Mouse (Mus musculus) cerebellum, adult 11 months (tissue): ENCODE data around the gene Nfib.

ENCODE experiments used
- DNase-seq: peaks from one replicate; pipeline ENCODE4 v3.0.0; 2022

Nfib gene

DNA sequence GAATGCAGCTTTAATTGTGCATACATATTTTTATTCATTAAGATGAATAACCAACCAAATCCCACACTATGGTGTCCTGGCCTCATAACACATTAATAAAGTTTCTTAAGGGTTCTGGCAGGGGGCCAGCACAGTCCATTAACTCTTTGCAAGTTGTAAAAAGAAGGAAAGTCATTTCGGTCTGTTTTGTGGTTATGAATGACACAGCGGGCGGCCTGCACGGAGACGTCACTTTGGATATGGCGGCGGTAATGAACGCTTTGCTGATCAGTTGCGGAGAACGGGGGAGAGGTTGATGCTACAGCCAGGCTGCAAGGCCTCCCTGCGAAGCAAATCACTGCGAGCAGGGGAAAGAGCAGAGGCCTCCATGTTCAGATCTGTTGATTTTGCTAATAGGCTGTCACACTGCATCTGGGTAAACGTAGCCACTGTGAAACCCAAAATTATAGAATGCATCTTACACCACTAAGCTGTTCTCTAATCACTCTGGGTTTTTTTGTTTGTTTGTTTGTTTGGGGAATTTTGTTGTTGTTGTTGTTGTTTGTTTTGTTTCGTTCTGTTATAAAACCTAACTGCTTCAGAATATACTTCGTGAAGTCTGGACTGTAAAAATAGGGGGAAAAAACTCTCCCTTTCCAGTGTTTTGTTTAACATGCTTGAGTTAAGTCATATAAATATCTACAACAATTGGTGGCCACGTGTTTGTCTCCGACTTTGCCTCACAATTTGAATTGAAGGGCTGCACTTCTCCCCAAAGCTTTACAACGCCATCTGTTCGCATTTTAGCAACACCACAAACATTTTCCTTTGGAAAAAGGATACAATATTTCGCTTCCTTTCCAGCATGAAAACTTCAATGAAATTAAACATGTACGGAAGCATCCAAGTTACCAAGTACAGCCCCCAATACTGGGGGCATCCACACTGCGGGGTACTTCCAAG lies 296.8 kb downstream of the Nfib start:
- no peak for DNase-seq

DNA sequence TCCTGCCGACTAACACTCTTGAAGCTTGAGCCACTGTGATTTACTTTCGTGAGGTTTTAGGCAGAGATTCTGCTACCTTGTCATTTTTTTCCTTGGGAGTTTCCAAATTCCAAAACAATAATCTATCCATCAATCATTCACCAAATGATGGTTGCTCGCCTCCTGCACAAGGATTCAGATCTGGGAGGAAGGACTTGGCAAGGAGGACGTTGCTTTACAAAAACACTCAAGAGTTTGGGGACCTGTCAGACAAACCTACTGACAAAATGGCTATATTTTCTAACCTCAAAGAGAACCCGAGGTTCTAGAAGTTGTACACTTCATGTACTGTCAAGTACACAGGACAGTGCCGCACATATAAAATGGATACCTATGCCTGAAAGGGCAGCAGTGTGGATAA lies 299.0 kb downstream of the Nfib start:
- no peak for DNase-seq

DNA sequence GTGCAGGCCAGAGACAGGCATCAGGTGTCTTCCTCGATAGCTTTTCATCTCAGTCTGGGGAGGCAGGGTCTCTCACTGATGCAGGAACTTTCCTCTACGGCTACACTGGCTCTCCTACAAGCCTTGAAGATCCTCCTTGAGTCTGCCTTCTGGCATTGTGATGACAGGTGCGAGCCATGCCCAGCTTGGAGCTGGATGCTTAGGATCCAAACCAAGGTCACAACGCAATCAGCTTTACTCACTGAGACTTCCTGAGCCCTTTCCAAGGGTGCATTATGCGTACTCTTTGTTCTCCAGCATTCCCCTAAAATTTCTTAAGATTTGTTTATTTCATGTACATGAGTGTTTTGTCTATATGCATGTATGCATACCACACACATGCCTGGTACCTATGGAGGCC lies 299.8 kb downstream of the Nfib start:
- DNase-seq: no peak

DNA sequence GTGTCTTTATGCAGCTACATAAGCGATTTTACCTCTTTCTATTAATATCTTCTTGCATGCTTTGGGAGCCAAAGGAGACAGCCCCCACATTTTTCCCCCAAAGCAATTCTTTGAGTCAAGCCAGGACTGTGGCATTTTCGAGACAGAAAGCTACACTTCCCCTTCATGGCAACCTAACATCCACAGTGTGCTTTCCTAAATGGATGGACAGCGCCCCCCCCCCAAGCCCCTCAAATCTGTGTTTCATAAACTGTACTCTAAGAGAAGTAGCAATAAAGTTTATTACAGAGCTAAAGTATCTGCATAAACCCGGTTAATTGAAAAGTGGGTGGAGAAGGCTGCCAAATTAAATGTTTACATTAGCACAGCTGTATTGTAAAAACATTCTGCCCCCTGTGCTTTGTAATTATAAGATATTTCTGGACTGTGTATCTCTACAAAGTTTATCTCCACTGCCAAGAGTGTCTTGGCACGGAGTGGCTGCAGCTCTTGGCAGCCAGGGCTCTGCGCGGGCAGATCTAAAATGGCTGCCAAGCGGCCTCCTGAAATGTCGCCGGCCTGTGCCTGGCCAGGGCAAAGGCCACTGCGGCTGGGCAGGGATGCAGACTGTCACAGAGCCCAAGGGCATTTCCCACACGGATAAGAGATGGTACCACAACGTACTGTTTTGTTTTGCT lies 301.4 kb downstream of the Nfib start:
- peak; percentile 84 for DNase-seq

DNA sequence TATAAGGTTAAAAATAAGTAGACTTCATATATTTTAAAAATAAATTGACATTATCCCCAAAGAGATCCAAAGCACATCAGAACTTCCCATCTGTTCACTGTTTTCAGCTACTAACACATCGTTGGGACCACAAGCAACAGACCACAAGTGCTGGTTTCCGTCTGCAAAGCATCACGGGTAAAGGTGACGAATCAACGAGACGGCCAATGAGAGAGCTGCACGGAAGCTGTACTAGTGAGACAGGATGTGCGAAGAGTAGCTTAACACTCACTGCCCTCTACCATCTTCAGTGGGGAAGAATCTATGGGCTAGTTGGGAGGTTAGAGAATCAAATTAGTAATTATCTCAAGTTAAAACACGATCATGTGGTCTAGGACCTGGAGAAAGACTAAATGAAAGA lies 302.9 kb downstream of the Nfib start:
- no peak for DNase-seq

DNA sequence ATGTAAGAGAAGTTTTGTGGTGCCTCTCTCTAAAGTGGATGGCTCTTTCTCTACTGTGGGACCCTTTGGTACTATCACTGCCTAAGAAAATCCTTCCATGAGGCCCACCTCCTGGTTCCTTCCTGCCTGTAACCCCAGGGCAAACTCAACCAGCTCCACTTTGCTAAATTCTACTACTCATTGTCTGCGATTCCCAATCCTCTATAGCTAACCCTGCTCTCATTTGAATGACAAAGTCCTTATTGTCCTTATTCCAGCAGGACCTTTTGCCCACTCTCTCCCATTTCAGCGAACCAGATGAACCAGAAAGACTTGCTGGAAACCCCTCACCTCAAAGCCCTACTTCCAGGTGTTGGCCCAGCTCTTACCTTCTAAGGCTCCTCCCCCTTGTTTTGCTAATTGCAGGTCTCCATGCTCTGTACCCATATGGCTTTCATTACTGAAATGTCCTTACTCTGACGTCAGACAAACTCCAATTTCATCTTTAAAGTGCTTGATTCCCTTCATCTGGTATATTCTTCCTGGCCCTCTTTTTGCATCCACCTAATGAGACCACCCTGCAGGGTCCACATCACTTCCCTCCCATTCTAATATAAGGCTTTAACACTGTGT lies 304.0 kb downstream of the Nfib start:
- DNase-seq: no peak

DNA sequence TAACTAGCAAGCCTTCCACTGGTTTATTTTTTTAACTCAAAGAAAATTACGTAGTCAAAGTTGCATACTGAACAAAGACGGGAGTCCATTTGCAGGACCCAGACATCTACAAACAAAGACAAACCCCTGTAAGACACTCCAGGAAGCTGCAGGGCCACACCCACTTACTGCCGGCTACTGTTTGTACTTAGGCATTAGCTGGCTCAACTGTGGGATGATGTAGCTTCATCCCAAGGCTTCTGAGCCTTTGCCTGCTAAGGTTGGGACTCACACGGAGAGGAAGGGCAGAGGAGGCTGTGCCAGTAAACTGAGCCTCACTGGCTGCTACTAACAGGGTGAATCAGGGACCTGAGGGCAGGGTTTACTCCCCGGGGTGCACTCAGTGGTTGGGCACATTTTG lies 305.0 kb downstream of the Nfib start:
- no peak for DNase-seq

DNA sequence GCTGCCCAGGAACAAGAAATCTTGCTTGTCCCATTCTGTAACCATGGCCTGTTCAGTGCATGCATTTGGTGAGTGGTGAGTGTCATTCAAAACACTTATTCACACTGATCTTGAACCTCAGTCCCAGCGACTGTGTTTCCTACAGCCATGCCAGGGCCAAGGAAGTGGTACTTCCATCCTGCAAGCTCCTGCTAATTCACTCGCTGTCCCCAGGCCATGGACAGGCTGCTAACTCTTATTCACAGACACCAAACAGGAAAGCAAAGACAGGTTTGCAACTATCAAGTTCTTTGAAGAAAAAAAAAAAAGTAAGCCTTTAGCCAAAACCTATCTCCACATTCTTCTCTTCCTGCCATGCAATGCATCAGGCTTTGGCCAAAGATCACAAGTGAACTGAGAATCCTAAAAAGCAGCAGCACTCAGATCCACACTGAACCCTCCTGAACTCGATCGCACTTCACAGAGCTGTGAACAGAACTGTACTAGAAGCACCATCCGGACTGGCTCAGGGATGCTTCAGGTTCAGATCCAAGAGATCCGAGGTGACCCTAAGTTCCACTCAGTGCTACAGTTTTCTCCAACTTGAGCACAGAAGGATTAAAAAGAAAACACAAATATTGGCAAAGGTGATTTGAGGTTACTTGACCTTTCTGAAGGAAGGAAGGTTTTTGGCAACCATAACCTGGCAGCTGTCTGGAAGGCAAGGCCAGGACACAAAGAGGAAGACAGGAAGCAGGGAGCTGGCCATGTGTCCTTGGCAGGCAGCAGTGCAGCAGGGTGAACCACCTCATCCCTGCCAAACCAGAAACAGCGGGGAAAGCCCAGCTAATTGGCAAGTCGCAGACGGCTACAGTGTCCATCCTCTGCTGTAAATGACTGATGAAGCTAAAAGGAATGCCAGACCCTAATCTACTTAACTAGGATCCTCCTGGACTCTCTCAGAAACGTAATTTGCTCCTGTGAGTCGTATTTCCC lies 305.9 kb downstream of the Nfib start:
- DNase-seq: peak; percentile 89

DNA sequence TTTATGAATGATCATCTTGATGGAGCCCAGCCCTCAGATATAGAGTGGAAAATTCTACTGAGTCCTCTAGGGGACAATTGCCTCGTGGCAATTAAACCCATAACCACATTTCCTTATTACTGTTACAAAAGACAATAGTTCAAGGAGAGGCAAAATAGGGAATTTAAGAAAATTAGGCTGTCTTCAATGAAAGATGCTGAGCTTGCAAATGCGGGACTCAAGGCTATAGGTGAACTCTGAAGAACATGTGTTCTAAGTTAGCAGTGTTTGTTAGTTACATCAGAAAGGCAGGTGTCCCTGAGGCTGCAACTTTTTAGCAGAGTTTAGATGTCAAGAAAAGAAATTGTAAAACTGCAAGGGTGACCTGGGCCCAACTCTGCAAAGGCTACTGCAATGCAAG lies 307.3 kb downstream of the Nfib start:
- no peak for DNase-seq

DNA sequence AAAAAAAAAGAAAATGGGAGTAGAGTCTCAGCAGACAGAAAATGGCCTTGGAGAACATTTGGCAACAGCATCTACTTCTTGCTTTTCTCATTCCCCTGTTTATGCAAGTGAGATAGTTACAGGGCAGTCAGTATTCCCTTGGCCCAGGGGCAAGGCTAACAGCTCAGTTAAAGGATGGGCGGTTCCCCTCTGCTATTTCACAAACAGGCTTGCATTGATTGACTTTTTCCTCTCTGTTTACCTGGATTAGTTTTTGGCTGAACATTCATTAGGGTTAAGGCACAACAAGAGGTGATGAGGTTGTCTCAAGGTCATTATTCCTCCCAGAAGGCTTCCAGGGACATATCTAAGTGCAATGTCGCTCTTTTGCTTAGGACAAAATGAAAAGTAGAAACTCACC lies 308.7 kb downstream of the Nfib start:
- no peak for DNase-seq

DNA sequence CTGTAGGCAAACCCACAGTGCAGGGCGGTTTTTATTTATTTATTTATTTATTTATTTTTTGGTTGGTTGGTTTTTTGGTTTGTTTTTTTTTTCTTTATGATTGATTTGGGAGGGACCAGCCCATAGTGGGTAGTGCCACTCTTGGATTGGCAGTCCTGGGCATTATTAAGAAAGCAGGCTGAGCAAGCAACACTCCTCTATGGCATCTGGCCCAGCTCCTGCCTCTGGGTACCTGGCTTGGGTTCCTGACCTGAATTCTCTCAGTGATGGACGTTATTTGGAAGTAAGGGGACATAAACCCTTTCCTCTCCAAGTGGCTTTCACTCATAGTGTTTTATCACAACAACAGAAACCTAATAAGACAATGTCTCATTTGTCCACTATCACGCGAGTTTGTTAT lies 309.5 kb downstream of the Nfib start:
- DNase-seq: no peak

DNA sequence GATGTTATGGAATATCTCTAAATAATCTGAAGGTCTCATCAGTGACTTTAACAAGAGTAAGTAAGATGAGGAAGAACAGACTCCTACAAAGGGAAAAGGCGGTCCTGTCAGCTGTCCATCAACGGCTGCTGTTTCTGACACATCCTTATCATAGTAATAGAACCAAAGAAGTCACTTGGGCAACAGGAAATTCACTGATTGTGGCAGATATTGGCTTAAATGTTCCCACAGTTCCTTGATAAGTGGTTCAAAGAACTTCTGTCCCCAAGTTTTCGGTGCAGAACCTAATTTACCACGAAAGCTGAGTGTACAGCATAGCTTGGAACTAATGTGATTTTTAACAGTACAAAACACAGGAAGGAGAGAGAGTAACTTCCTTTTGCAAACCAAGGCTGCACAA lies 311.2 kb downstream of the Nfib start:
- no peak for DNase-seq

DNA sequence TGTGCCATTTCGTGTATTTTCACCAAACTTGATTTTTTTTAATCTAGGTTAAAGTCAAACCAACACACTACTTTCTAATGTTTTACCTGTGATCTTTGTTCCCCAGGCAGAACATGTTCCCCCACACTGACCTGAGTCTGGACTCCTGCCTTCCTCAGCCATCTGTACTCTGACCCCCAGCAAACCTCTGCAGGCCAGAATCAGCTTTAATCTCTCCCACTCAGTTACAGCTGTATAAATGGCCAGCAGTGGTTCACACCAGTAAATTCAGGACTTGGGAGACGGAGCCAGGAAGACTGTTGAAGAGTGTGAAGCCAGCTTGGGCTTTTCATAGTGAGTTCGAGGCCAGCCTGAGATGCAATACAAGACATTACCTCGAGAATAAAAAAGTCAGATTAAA lies 312.5 kb downstream of the Nfib start:
- no peak for DNase-seq

DNA sequence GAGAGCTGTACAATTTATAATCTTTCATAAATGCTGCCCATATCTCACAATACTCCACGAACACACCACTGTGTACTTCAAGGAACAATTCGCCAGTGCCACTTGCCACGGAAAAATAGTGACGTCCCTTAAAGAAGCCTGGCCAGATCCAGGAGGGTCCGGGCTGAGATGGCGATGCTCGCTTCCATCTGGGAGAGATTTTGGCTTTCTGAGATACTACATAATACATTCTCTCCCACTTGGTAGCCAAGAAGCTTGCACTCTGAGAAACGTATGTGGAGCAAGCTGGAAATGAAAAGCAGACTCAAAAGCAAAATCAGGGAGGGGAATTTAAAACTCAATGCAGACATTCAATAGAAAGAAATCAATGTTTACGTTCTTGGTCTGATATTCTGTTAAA lies 313.1 kb downstream of the Nfib start:
- DNase-seq: no peak

DNA sequence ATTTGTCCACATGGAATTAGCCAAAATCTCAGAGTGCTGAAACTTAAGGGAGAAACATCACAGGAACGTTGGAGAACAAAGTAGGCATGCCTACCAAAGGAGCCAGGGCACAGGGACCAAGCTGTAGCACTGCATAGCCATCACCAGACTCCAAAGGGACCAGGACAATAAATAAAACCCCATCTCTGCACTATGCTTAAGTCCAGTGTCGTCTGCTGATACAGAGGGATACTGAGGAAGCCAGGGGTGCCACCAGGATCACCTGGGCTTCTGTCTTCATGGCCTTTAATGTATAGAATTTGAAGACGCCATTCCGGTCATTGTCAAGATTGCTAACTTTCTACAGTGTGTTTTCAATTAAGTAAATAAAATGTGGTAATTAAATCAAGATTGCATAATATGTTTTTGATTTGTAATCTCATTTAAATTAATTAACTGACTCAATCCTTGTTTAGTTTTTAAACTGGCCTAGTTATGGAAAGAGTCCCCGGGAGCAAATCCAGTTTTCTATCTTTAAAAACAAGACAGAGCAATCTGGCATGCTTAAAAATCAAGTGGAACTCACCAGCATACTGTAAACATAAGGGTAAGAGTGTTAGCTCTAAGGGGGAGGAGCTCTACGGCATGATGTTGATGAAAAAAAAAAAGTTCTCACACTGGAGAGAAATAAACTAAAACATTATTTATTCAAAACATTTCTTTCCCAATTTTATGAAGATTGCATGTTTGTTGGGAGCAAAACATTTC lies 313.7 kb downstream of the Nfib start:
- DNase-seq: no peak

DNA sequence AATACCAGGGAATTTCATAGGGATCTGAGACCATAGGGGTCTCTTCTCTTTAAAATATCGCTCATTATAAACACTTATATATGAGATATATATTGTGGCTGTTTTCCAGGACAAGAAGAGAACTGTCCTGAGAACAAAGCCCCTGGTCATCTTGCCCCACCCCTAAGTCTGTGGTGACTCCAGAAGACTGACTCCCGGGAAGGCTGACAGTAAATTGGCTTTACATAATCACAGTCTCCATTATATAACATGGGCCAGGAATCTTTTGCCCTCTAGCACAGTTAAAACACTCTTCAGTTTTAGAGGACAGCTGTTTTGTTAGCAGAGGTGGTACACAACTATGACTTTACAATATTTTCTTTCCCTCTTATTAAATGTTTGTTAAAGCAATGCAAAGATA lies 315.0 kb downstream of the Nfib start:
- DNase-seq: no peak

DNA sequence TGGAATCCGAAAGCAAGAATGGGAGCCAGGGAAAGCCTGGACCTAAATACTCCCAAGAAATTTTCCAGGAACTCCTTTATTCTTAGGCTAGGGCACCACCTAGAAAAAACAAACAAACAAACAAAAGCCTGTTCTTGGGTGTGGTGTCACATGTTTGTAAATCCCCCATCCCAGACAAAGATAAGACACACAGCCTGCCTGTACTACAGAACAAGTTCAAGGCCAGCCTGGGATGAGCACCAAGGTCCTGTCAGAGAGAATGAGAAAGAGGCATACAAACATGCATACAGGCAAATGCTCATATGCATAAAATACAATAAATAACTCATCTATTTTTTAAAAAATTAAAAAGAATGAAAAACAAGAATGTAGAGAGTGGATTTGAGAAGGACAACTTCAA lies 315.7 kb downstream of the Nfib start:
- DNase-seq: no peak

DNA sequence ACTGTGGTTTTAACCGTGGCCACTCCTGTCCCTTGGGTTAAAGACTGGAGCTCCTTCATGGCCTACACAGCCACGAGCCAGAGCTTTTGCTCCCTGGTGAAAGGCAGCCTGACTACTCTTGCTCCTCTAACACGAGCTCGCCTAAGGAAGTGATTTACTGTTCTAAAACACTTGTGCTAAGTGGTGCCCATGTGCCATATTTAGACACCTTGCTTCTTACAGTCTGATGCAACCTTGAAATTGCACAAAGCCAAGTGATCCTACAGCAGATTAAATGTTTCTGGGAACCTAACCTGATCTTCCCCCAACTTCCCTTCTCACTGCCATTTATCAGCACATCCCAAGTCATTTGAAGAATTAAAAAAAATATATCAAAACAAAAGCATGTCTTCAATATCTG lies 317.9 kb downstream of the Nfib start:
- no peak for DNase-seq

DNA sequence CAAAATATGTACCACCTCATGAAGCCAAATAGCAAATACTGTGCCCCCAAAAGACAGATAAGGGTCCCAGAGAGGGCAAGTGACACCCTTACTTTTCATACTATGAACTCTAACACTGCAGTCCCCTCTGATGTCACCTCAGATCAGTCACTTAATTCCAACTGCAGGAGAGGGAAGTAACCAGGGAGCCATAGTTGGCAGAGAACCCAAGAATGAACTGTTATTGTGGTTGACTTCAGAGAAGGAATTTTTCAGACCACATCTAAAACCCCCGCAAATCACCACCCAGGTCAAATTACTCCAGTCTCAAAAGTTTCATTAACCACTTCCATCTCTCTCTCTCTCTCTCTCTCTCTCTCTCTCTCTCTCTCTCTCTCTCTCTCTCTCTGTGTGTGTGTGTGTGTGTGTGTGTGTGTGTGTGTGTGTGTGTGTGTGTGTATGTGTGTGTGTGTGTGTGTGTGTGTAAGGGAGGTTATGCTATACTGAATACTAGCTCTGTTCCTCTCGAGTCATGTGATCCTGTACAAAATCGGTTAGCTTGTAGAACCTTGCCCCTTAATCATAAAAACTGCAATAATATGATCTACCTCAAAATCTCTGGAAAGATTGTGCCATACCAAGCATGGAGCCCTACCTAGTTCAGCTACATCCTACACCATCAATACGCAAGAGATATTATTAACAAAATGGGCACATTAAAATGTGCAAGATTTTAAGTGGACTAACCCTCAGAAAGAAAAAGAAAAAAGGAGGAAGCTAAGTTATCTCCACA lies 319.1 kb downstream of the Nfib start:
- DNase-seq: no peak

DNA sequence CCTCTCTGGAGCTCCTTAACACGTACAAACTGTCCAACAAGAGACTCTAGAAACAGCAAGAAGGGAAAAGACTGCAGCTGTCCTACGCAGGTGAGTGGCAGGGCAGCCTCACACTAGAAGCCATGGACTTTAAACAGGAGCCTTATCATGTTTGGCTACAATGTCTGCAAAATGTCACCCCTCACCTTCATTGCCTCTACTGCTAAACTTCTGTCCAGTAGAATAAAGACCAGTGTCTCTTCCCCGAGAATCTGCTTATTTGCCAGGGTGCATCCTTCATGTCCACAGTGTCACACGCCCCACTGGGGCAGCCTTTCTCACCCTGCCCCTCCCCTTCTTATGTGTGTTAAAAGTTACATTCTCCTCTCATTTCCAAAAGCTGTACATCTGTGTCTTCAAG lies 319.9 kb downstream of the Nfib start:
- DNase-seq: no peak
